Mouse (Mus musculus) mature B cell (primary cell): Measurements from ENCODE around the gene Cmbl.

Experiments
- in situ Hi-C: fragments of 300-500 bp; cut with MboI; formaldehyde crosslinking; loops from 2 replicates; pipeline ENCODE4 v1.14.3; 2019

Gene Cmbl

GRCm38 (mm10) chr15:31565184-31565583, at the start of gene Cmbl:
Gene Cmbl, plus strand, starts transcription at chr15:31565389.
- in situ Hi-C loops: no loop called here

DNA sequence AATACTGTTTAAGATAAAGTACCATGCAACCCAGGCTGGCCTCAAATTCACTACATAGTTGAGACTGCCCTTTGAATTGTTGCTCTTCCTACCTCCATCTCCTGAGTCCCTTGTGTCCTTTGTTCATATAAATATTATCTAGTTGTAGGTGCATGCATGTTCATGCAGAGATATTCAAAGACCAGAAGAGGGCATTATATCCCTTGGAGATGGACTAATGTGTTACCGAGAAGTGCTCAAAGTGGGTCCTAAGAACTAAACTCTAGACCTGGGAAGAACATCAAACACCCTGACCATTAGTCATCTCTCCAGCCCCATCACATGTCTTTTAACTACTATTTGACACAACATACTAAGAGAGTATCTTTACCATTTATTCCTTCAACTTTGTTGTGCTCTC, 48.0 kb upstream of the Cmbl start:
- in situ Hi-C loops: no loop called here

- in situ Hi-C loops: no loop called here
These were observed 46.8 kb upstream of the Cmbl start for GRCm38 (mm10) chr15:31518371-31518770.

DNA sequence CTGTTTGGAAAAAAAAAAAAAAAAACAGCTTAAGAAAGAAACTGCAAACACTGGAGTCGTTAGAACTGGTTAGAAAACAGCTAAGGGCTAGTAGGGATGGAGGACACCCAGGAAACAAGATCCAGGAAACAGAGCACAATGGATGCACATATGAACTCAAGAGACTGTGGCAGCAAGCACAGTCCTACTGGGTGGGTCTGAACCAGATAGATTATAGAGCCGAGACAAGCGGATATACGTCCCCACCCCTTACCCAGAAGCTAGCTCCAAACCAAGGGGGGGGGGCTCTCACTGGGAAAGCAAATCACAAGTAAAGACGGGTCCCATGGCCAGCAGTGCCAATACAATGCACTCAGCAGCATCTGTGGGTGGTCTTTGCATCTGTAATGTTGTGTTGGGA, 46.2 kb upstream of the Cmbl start:
- in situ Hi-C loops: no loop called here

DNA sequence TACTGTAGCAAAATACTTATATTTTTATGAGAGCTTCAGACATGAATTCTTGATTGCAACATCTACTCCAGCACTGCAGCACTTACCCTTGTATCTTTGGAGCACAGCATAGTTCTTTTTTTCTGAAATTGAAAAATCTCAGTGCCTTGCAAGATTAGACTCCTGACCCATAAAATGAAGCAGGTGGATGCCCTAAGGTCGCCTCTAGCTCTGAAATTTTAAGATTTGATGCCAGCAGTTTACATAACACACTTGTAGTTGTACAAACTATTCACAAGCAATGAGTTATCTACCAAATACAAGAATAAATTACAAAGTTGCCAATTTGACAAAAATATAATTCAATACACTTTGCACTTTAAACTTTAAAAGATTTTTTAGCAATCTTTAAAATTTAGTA, 38.7 kb upstream of the Cmbl start:
- in situ Hi-C loops: no loop called here

DNA sequence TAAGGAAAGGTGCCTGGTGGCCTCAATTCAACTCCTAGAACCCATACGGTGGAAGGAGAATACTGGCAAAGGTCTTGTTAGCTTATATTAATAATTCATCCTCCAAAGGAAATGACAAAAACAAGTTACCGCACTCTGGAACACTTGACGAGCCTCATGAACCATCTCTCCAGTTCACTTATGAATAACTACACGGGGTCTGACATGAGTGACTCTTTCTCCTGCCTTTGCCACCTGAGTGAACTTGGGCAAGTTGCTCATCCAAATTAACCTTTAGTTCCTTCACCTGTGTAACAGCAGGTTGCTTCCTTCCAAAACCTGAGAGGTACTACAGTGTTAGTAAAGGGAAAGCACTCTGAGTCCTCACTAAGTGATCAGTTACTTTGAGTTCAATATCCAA, 36.7 kb upstream of the Cmbl start:
- in situ Hi-C loops: no loop called here

DNA sequence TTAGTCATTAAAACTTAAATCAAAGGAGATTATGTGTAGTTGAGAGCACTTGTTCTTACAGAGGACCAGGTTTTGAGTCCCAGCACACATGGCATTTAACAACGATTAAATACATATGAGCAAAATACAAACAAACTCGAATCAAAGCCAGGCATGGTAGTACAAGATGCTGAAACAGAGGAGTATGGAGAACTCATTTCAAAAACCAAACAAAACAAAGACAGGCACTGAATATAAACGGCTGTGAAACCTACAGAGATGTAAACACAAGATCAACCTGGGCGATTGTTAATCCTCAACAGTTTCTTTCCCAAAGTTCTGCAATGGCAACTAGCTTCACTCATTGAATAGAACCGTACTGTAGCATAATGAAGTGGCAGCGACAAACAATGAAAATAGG, 36.1 kb upstream of the Cmbl start:
- in situ Hi-C loops: no loop called here

DNA sequence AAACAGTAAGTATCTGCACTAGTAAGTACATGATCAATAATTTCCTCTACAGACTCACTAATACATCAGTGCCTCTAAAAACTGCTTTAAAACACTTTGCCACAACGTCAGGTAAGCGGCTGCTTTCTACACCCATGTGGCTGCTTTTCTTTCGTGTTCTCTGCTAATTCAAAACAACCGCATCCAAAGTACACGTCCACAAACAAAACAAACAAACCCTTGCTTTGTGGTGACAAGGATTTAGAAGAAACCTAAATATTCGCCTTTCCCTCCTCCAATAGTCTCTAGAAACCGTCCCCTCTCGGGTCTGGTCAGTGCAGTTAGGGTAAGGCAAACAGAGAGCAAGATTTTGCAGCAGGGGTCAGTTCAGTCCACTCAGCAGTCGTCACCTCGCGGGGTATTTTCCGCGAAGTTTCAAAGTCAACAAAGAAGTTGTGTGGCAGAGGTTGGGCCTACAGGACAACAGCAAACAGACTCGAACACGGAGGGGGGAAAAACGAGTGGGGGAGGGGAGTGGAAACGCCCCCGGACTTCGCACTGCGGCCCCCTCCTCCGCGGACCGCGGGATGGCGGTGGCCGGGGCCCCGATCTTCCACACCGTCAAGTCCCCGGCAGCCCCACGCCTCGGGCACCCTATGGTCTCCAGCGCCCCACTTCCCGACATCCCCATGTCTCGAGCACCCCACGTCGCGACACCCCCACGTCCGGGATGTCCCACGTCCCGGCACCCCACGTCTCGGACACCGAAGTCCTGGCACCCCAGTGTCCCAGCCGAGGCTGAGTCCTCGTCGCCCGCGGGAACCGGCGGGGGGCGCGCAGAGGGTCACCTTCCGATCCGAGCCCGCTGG, 35.2 kb upstream of the Cmbl start:
- in situ Hi-C loops: no loop called here

- in situ Hi-C loops: no loop called here
These were observed 34.3 kb upstream of the Cmbl start, which contains the start of gene March6 for GRCm38 (mm10) chr15:31530659-31531445. Gene March6, minus strand, starts transcription at chr15:31531053.

DNA sequence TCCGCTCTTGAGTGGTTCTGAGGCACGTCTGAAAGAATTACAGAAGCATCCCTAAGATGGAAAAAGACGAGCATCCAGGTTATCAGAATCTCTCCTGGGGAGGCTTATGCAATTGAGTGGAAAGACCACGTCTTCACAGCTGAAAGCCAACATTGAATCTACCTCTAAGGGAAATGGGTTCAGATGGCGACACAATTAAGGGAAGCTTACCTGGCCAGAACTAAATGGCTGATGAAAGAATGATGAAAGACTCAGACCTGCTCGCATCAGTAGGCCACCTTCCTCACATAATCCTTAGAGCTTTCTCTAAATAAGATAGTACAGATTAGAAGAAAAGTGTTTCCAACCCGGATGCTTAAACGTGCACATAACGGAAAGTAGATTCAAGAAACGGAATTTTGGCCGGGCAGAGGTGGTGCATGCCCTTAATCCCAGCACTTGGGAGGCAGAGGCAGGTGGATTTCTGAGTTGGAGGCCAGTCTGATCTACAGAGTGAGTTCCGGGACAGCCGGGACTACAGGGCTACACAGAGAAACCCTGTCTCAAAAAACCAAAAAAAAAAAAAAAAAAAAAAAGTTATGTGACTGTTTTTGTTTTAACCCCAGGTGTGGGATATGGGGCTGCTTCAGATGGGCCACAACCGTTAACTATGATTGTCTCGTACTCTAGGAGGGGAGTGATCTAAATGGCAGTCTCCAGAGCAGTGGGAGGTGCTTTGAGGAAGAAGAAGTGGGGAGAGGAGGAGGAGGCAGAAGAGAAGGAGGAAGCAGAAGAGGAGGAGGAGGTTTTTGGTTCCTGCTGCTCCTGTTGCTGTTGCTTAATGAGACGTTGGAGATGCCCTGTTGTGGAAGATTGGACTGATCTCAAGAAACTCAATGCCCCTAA, 33.5 kb upstream of the Cmbl start:
- in situ Hi-C loops: no loop called here

DNA sequence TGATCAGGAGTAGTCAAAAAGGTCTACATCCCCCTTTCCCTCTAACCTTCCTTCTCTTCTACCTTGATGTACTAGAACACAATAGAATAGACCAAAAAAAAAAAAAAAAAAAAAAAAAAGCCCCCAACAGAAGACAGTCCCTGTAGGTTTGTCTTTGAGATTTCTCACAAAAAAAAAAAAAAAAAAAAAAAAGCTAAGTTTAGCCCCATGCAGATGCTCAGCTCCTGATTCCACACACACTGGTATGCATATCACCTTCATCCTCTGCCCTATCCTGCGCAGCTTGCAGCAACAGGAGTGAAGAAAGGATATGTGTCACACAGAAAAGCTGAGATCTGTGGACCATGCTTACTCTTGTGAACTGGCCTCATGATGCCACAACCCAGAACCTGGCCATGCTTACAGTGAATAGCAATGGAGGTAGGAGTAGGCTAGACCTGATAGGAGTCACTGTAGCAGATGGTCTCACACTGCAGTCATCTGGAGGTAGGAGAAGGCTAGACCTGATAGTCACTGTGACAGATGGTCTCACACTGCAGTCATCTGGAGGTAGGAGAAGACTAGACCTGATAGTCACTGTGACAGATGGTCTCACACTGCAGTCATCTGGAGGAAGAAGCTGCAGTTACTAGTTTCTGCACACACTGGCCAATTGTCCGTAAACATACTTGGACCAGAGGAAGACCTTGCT, 32.7 kb upstream of the Cmbl start:
- in situ Hi-C loops: no loop called here

GRCm38 (mm10) chr15:31533529-31533928, 31.7 kb upstream of the Cmbl start:
- in situ Hi-C loops: no loop called here

DNA sequence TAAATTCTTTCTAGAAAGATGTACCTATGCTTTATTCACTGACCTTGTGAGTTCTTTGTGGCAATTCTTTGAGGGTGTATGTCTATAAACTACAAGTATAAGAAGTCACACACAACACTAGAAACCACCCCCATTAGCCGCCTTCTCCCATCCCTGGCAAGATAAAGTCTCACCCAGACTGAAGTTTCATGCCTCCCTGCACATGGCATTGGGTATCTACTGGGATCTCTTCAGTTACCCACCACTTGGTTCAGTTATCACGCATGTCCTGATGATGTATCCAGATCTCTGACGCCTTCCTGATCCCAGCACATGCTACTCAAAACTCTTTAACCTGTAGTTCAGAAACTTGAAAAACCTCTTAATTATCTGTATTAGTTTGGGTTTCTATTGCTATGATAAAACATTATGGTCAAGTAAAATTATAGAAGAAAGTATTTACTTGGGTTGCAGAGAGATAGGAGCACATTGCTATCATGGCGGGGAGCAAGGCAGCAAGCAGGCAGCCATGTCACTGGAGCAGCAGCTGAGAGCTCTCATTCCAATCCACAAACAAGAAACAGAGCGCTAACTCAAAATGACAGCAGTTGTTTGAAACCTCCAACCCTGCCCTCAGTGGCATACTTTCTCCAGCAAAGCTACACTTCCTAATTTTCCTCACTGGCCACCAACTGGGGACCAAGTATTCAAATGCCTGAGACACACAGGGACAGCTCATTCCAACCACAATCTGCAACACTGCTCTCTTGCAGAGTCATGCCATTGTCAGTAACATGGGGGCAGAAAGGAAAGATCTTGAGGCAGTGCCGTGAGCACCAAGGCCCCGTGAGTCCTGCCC, 30.5 kb upstream of the Cmbl start:
- in situ Hi-C loops: no loop called here

DNA sequence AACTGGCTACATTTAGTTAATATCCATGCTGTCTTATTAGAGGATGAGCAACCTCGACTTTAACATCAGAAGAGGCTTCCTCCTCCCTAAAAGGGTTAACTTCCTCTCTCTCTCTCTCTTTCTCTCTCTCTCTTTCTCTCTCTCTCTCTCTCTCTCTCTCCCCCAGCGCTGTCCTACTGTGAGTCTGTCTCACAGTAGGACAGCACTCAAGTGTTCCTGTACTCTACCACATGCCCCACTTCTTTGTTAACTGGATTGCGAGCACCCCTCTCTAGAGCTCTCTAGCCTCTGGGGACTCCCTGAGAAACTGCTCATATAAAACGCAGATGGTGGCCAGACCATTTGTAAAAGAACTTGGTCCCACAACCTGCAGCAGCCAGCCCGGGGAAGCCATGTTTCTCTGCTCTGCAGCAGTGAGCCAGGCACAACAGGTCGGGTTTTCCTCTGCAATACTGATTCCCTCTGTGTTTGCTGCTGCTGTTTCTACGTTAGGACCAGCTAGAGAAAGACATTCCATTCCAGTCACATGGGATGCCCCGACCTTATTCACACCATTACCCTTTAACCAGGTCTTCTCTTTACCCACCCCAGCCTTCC, 29.8 kb upstream of the Cmbl start:
- in situ Hi-C loops: no loop called here

DNA sequence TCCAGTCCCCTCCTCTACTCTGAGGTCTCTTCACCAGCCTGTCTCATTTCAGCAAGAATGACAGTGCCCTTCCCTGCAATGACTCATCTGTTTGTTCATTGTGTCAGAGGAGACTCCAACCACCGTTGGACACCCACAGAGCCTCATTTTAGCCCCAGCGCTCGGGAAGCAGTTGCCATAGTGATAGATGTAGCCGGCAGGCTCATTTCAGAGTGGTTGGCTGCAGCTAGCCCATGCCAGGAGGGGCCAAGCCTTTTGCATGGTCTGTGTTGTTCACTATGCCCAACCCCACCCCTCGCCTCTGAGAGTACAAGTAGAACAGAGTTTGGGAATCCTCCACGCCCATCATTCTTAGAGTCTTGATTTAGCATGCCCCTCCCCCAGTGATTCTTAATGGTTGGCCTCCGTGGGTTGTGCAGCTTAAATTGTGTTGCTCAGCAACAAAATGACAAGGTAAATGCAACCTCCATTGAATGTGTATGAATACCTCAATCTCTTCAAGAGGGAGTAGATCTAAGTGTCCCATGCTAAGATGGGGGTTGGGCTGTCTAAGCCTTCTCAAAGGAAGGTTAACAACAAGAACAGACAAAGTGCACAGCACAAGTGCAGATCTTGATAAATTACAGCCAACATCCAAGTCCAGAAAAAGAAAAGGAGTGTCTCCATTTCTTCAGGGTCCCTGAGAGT, 29.0 kb upstream of the Cmbl start:
- in situ Hi-C loops: no loop called here

DNA sequence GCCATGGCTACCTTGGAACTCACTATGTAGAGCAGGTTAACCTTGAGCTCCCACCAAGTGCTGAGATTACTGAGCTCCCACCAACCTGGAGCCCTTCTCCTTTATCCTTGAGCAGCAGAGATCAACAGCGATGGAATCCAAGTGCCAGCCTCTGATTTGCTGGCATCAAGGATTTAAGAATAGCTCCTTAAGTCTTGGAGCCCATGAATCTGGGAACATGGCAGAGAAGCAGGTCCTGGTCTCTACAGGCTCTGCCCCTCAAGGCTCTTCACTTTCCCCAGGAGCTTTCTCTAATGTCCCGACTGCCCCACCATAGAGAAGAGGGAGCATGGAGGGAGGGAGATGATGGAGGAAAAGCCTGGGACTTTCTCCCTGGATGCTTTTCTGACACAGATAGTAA, 27.5 kb upstream of the Cmbl start:
- in situ Hi-C loops: no loop called here

GRCm38 (mm10) chr15:31538346-31538745, 26.8 kb upstream of the Cmbl start:
- in situ Hi-C loops: no loop called here

GRCm38 (mm10) chr15:31539643-31540512, 25.3 kb upstream of the Cmbl start:
- in situ Hi-C loops: no loop called here

DNA sequence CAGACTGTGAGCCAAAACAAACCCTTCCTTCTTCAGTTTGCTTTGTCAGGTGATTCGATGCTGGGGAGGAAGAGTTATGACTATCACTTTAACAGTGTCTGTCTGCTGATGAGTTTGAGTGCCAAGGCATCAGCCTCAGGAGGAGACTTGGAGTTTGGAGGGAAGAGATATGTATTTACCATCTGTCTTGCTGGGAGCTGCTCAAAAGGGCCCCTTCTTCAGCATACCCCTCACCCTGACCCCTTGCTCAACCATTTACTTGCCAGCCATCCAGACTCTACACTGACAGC, 24.7 kb upstream of the Cmbl start:
- in situ Hi-C loops: no loop called here
